Mouse (Mus musculus): Measurements from ENCODE around the gene Rcor3.

Rcor3 gene

GRCm38 (mm10) chr1:192137926-192138910 is at the start of gene Rcor3:
TSS of gene Rcor3 (minus strand) at chr1:192138062.
- peak; percentile 90 for DNase-seq

GRCm38 (mm10) chr1:192181696-192182257 is 43.9 kb upstream of the Rcor3 start:
- no peak for DNase-seq

GRCm38 (mm10) chr1:192179877-192180276 is 42.0 kb upstream of the Rcor3 start:
- DNase-seq: no peak

GRCm38 (mm10) chr1:192171477-192171876 is 33.6 kb upstream of the Rcor3 start:
- no peak for DNase-seq

- DNase-seq: no peak
Measured at GRCm38 (mm10) chr1:192151179-192151578, 13.3 kb upstream of the Rcor3 start.

- no peak for DNase-seq
Measured at GRCm38 (mm10) chr1:192140313-192140712, 2.5 kb upstream of the Rcor3 start.

- DNase-seq: peak; percentile 64
Measured at GRCm38 (mm10) chr1:192137291-192137925, 454 bp downstream of the Rcor3 start.

GRCm38 (mm10) chr1:192136561-192137290 is 1.1 kb downstream of the Rcor3 start:
- peak; percentile 83 for DNase-seq

GRCm38 (mm10) chr1:192130202-192130601 is 7.7 kb downstream of the Rcor3 start:
- no peak for DNase-seq

- no peak for DNase-seq
Measured at GRCm38 (mm10) chr1:192128343-192128742, 9.5 kb downstream of the Rcor3 start.

GRCm38 (mm10) chr1:192125761-192126160 is 12.1 kb downstream of the Rcor3 start:
- DNase-seq: no peak

GRCm38 (mm10) chr1:192116262-192116661 is 21.6 kb downstream of the Rcor3 start:
- DNase-seq: no peak

- peak; percentile 33 for DNase-seq
Measured at GRCm38 (mm10) chr1:192115378-192115777, 22.5 kb downstream of the Rcor3 start.

- no peak for DNase-seq
Measured at GRCm38 (mm10) chr1:192109169-192109568, 28.7 kb downstream of the Rcor3 start.

- peak; percentile 42 for DNase-seq
Measured at GRCm38 (mm10) chr1:192107352-192107751, 30.5 kb downstream of the Rcor3 start.

- no peak for DNase-seq
Measured at GRCm38 (mm10) chr1:192105902-192106389, 31.9 kb downstream of the Rcor3 start.

- DNase-seq: peak; percentile 27
Measured at GRCm38 (mm10) chr1:192104021-192104420, 33.8 kb downstream of the Rcor3 start.

- DNase-seq: no peak
Measured at GRCm38 (mm10) chr1:192103176-192103575, 34.7 kb downstream of the Rcor3 start.

- DNase-seq: no peak
Measured at GRCm38 (mm10) chr1:192101359-192101758, 36.5 kb downstream of the Rcor3 start.

GRCm38 (mm10) chr1:192100742-192101141 is 37.1 kb downstream of the Rcor3 start:
- no peak for DNase-seq

- no peak for DNase-seq
Measured at GRCm38 (mm10) chr1:192095626-192096025, 42.2 kb downstream of the Rcor3 start.

GRCm38 (mm10) chr1:192094451-192095170 is 43.3 kb downstream of the Rcor3 start:
- DNase-seq: peak; percentile 70

All from liver (tissue).